Mouse (Mus musculus) central nervous system, embryonic 14 days (tissue): ENCODE results near the gene Olfr995. TPM values are rescaled to one million over a fixed set of nuclear protein-coding genes. Genes with fewer than 3 reads are reported as not detected.

Experiments
- polyA plus RNA-seq: library from polyadenylated mRNA; depleted of rRNA; stranded (reverse); fragments of >200 nt; gene quantifications from 2 replicates; pipeline ENCODE4 v1.2.3, GENCODE M21; 2012; rRNA removed

The Olfr995 gene
- not detected in 2 replicates for polyA plus RNA-seq

GRCm38 (mm10) chr2:85443539-85443938, at the start of gene Olfr995:
Olfr995 (minus strand) TSS chr2:85443639.

GRCm38 (mm10) chr2:85436351-85436750, 7.1 kb downstream of the Olfr995 start, which contains the start of gene Olfr994:
Olfr994 (minus strand) TSS chr2:85436451.

GRCm38 (mm10) chr2:85414777-85415176, 28.7 kb downstream of the Olfr995 start, which contains the start of gene Olfr993:
Olfr993 (minus strand) TSS chr2:85414877.

GRCm38 (mm10) chr2:85409369-85409768, 34.1 kb downstream of the Olfr995 start, which contains the start of gene Olfr992:
Olfr992 (minus strand) TSS chr2:85409469.

Other genes with a start within 250 kb of the Olfr995 start
- 12.2 and 13.5 TPM in 2 replicates for gene Lrrc55, start 246.4 kb downstream of the Olfr995 start, polyA plus RNA-seq
- gene Olfr987, start 104.3 kb downstream of the Olfr995 start, polyA plus RNA-seq: not detected in 2 replicates
- not detected in 2 replicates for gene Olfr988, start 80.4 kb downstream of the Olfr995 start, polyA plus RNA-seq
- not detected in 2 replicates for gene Olfr992, start 34.2 kb downstream of the Olfr995 start, polyA plus RNA-seq
- not detected in 2 replicates for gene Olfr993, start 28.8 kb downstream of the Olfr995 start, polyA plus RNA-seq
- gene Olfr994, start 7.2 kb downstream of the Olfr995 start, polyA plus RNA-seq: not detected in 2 replicates
- gene 4833423E24Rik, start 75.4 kb upstream of the Olfr995 start, polyA plus RNA-seq: 0.07 and 0.44 TPM in 2 replicates
- not detected in 2 replicates for gene Olfr996, start 135.6 kb upstream of the Olfr995 start, polyA plus RNA-seq
- not detected in 2 replicates for gene Olfr998, start 145.3 kb upstream of the Olfr995 start, polyA plus RNA-seq
- gene Olfr1000, start 168.3 kb upstream of the Olfr995 start, polyA plus RNA-seq: not detected in 2 replicates
- gene Olfr1002, start 207.1 kb upstream of the Olfr995 start, polyA plus RNA-seq: not detected in 2 replicates
- not detected in 2 replicates for gene Olfr154, start 220.8 kb upstream of the Olfr995 start, polyA plus RNA-seq
- gene Olfr1006, start 235.1 kb upstream of the Olfr995 start, polyA plus RNA-seq: not detected in 2 replicates
- not detected in 2 replicates for gene Olfr1008, start 245.8 kb upstream of the Olfr995 start, polyA plus RNA-seq